Mouse (Mus musculus) retina, postnatal 1 day (tissue): ENCODE results near the gene Irx5.

Experiments used
- DNase-seq: peaks from one replicate; pipeline ENCODE4 v3.0.0-alpha.2; 2012

The Irx5 gene

DNA sequence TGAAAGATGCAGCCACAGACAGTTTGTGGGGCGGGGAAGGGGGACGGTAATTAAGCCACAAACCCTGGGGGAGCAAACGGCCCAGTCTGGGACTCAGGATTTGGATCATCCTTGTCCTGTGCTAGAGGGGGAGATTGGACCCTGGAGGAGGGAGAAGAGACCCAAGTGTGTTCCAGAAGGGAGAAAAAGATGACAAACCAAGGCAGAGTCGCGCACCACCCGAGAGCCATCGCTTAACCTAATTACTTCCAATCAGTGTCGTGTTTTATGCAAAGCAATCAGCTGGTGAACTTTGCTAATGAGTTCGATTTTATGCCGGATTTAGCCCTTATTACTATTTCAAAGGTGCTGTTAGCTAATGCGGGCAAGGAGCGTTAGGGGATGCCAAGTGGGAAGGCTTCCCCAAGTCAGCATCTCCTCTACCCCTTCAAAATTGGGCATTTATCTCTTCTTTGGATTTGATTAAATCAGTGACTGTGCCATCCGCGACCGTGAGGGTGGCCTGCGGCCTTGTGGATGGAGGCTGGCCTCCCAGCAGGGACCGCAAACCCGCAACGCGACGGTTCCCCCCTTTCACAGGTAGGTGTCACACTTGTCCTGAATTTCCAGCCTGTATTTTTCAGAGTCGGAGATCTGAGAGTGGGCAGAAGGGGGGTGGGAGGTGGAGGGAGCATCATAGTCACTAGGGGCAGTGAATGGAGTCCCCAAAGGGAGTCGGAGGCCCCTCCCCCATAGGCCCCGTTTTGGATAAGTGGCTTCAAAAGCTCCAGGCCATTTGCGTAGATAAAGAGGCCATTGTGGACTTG lies 4.3 kb downstream of the Irx5 start:
- DNase-seq: peak; percentile 96

DNA sequence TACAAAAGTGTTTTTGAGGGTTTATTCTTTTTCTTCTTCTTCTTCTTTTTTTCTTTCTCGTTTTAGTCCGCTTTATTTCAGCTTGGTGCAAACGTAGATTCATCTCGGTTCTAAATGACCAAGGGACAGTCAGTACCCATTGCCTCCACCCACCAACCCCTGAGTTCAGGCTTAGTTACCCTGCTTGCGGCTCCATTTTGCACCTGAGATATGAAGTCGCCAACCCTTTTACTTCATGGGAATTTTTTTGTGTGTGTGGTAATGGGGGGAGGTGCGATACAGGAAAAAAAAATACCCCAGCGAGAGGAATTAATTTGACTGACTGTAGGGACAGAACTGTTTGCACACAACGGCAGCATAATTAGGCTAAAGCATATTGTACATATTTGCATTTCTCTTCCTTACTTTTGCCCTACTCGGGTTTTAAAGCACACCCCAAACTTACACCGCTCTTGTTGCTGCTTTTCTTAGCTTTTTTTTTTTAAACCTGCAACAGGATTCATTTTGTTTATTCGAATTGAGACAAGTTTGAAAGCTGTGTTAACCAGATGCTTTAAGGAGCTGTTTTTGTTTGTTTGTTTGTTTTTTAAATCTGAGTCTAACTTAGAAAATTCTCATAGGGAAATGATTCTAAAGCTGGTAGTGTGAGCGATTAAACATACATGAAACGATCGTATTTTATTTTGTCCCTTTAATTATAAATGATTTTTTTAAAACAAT lies 5.1 kb downstream of the Irx5 start:
- DNase-seq: no peak

DNA sequence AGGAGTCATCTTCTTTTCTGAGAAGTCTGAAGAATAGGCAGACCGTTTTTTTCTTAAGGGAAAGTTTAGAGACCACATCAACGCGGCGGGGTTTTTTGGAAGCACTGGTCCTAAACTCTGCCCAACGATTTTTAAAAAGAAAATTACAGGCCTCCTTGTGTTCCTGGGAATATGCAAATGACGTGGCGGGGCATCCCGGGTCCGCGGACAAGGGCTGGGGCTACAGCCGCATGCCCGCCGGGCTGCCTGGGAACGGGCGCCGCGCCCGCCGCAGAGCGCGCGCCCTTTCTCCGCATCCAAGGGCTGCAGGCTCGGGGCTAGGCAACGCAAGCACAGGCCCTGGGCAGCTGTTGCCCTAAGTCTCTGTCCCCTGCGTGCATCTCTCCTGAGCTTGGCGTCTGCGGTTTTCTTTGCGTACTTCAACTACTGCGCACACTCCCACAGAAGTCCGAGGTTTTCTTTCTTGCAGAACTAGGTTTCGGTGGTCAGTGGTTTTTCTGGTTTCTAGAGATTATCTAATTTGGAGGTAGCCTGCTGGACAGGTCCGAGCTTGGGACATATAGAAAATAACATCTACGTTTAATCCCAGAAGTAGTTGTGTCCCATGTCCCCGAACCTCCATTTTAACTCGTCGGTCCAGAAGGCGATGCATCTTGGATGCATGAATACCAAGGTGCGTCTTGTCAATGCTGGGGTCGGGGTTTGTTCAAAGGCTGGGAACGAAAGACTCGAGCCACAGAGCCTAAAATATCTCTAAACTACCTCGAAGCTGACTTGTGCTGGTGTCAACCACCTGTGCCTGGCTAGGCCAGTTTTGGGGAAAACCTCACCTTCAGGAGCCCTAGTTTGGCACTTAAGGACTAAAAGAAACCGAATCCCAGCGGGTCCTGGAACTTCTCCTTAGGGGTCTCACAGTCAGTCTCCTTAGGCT lies 6.1 kb downstream of the Irx5 start:
- peak; percentile 55 for DNase-seq

DNA sequence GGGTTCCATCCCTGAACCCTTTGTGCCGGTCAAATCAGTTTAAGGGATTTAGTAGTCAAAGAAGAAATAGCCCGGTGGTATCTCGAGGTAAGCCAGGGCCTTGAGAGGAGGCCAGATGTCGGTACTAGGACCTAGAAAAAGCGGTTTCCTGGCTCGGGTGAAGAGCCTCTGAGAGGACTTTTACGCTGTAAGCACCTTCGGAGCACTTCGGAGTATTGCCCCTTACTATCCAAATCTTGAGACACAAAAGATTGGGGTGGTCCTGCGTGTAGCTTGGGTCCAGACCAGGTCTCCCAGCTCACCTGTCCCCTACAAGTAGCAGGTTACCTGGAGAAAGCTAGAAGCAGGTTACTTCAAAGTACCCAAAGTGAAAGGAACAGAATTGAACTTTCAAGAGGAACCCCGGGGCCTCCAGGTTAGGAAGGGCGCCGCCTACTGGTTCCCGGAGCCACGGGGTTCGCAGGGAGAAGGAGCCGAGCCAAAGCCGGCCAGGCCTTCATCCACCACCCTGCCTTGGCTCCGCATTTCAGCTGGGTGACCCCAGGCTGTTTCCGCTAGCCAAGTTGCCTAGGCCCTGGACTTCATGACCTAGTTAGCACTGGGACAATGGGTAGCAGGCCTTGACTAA lies 6.8 kb downstream of the Irx5 start:
- DNase-seq: peak; percentile 81

DNA sequence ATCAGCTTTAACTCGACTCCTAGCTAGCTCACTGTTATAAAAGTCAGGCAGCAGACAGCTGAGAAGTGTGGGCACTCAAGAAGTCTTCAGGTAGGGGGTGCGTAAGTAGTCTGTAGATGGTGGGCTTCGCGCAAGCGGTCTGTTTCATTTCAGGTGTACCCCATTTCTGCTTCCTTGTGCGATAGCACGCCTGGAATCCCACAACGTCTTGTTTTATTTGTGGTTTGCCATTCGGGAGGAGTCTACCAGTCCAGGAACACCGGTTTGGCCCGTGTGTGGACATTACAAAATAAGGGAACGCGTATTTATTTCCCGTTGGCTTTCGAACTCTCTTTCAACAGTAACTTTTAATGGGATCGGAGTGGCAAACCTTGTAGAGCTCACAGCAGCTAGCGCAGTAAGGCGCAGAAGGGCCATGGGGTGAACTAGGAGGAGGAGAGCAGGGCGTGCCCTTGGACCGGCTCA lies 7.4 kb downstream of the Irx5 start:
- no peak for DNase-seq

DNA sequence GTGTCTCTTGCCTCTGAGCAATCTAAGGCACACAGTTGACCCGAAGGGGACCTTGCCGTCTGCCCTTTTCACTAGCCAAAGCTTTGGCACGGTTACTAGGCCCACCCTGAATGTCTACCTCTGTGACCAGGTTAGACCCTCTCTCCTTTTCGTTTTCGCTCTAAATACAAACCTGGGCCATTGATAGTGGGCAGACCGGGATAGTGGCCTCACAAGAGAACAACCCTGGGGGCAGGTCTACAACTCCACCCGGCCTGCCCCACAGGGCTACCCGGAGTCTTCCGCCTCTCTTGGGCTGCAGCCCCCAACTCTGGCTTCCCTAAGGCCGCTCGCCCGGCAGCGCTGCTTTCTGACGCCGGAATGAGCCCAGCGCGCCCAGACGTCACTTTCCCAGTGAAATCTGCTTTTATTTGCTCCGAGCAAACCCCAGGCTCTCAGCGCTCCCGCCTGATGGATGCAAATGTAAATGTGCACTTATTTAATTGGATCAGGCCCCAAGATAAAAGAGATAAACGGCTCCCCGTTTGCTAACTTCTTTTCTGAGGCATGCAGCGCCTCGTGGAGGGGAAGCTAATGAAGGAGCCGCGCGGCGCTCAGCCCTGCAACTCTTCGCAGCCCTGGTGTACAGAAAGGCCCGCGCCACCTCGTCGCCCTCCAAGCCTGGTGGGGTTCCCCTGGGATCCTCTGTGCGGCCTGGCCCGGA lies 8.0 kb downstream of the Irx5 start:
- peak; percentile 68 for DNase-seq

DNA sequence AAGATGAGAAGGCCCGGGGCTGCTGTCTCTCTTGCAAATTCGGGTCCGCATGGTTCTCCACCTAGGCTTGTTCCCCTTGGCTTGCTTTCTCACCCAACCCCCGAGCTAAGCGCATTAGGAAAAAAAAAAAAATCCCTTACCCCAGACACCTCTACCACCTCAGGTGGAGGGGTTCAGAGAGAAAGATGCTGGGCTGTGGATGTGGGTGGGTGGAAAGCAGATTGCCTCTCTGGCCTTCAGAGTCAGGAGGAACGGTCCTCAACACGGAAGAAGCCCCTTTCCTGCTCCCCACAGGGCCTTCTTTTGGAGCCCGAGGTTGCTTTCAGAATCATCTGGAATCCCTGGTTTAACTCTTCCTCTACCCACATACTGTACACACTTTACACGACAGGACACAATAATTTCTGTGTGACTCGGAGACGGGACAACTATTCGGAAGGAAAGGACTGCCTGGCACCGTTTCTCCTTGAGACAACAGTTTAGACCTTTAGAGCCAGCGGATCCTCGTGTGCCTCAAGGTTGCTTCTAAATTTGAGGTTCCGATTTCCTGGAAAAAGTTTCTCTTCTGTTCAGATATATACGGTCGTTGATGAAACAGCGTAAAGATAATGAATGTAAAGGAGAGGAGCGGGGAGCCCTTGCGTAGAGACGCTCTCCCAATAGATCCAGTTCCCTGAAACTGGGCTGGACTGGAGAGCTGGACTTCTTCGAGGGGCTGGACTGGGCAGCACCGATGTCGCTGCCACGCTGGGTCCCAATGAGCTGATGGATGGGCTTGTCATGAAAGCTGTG lies 8.7 kb downstream of the Irx5 start:
- no peak for DNase-seq

DNA sequence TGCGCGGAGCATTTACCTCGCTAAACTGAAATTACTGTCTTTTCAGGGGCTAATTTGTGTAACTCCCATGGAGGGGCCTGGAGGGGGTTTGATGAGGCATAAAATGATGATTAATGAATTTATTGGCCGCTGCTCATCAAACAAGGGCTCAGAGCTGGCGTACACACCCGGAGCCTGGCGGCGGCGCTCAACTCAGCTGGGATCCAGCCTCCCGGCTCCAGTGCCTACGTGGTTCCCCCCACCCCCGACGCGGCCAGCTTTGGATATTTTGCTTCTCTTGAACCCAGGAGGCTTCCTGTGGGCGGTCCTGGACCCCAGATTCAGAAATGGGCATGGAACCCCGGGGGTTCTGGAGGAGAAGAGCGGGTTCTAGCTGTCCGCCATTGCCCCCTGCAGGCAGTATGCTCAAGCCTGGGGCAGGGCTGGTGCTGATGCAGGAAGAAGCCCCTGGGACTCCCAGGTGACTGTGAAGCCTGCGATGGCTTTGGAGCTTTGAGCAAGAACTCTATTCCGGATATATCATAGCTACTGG lies 9.4 kb downstream of the Irx5 start:
- DNase-seq: peak; percentile 71

DNA sequence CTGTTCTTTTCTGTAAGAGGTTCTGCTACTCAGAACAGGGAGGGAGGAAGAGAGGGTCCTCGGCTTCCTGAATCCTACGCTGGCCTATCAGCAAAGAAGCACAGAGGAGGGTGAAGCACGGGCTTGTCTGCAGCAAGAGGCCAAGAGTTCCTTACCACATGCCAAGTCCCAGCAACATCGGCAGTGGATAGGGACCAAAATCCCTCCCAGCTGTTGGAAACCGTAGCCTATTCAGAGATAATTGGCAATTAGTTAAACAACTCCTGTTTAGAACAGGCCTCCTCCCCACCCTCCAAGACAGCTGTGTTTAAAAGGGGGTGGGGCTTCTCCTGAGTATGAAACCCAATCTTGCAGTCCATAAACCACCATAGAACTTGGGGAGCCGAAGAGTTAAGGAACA lies 22.1 kb downstream of the Irx5 start:
- peak; percentile 79 for DNase-seq

DNA sequence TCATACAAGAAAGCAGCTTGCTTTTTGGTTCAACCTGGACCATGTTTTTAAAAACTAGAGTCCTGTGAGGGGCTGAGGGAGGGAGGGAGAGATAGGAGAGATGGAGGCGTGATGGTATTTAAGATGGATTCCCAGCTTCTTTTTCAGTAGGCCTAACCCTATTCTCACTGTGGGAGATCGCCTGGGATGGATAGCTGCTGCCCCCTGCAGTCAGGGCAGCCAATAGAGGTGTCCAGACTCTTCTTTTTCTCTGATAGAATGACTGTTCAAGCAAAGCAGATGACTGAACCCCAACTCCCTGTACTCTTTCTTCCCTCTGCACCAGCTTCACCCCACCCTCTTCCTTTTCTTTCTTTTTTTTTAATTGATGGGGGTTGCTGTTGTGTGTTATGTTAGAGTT lies 23.1 kb downstream of the Irx5 start:
- no peak for DNase-seq

DNA sequence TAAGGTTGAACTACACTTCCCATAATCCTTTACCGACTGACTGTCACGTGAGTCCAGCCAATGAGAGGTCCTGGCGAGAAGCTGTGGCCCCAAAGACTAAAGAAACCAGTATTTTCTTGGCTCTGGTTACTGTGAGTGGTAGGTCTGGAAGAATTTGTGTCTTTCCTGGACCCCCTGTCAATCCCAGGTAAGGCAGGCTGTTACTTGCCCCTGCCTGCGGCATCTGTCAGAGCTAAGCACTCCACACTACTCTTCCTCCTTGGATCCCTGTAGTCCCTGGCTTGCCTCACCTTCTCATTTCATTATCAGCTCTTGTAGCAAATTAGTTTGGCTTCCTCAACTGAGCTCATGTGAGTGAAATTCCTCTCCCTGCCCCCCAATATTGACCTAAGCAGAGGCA lies 30.5 kb downstream of the Irx5 start:
- no peak for DNase-seq

DNA sequence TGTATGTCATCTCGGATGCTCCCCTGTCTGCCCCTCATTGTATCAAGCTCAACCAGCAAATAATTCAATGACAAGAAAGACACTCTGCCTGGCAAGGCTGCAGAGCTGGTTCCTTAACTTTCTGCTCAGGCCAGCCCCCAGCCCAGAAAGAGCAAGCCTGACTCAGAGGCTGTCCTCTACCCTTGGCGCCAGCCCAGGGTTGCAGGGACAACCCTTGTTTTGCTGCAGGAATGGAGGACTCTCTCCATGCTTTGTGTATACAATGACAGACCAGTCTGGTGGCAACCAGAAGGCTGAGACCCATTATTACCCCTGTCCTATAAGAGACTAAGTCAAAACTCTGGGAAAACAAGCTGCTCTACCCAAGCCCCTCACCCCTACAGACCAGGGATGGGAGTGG lies 46.8 kb downstream of the Irx5 start:
- DNase-seq: no peak

DNA sequence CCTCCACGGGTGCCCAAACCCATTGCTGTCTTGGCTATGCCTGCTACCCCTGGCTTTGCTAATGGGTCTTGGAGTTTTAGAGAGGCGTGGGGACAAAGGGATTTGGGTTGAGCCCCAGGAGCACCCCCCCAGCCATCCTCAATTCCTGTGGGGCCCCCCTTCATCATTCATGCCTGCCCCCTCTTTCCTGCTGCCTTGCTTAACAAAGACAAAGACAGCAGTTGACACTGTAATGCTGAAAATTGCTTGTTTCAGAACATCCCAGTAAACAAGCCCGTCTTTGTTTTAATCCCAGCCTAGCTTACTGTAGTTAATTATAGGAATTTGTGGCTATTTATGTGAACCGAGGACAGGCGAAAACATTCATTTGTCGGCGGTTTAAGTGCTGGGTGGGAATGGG lies 50.7 kb downstream of the Irx5 start:
- peak; percentile 95 for DNase-seq

DNA sequence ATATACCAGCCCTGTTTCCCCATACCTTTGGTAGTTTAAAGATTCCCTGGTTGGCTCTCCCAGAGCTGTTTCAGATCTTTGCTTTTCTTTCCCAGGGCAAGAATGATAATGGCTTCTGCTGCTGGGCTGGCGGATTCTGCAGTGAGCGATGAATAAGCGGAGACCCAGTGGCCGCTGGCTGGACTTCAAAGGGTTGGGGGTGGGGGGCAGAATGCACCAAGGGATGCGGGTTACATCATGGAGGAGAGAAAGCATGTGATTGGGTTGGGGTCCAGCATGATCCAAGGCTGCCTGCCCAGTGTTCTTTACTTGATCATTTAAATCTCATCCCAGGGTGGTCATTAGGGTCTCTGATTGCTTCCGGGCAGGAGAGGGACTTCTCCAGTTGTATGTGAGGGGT lies 56.2 kb downstream of the Irx5 start:
- DNase-seq: peak; percentile 42

DNA sequence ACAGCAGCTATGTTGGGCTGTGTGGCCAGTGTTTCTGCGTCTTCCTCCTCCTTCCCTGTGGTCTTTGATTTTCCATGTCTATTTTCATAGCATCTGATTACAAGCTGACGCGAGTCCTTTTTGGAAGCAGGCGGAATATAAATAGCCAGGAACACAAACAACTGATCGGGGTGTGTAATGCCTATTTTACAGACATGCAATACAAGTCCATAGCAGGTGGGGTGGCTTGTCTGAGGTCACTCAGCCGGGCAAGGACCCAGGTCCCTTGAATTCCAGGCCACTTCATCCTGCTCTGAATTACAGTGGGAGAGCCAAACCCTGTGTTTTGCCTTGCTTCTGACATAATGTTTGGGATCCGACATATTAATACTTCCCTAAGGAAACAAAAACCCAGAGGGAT lies 63.2 kb downstream of the Irx5 start:
- no peak for DNase-seq
